8 mouse cellular contexts compared by ENCODE assay signal in genomic region chr10:108300843-108301242, GRCm38 (mm10). TPM values are rescaled to one million over a fixed set of nuclear protein-coding genes. Genes with fewer than 3 reads are reported as not detected.
DNase-seq lines count a peak whose midpoint lies in the region; ATAC-seq and TF ChIP-seq lines count a peak whose summit lies in the region.

No protein-coding gene starts in this region.

- WGBS in heart, embryonic 11.5 days (ENCODE audit: insufficient replicate concordance) = 14% methylated on average over 19 of the region's 19 CpGs
- WGBS in kidney, embryonic 15.5 days = 15% methylated on average over 19 of the region's 19 CpGs

- no peak overlapping the region for H3K4me3 ChIP-seq in C2C12 (ENCODE audit: insufficient read depth, poor library complexity, severe bottlenecking)
- H3K4me3 ChIP-seq in heart, embryonic 11.5 days (ENCODE audit: low read depth, low read length) = 0 out of 2 replicates have a peak overlapping the region, but pooled peaks have one; percentile 19
- peak overlapping the region; percentile 17; the same call in 1 of the 2 replicates for H3K4me3 ChIP-seq in kidney, embryonic 15.5 days (replicated peaks)

- no peaks in the 10 kb centered on the region for H3K36me3 ChIP-seq in C2C12 (ENCODE audit: control insufficient read depth, insufficient read depth)
- no peaks in the 10 kb centered on the region for H3K36me3 ChIP-seq in heart, embryonic 11.5 days (ENCODE audit: control insufficient read depth, insufficient read depth, low read length)
- H3K36me3 ChIP-seq in kidney, embryonic 15.5 days = no peaks in the 10 kb centered on the region

- no peak overlapping the region for H3K9ac ChIP-seq in heart, embryonic 11.5 days (ENCODE audit: low read depth, low read length)
- no peak overlapping the region for H3K9ac ChIP-seq in kidney, embryonic 15.5 days

- peak overlapping the region; percentile 50 for H3K4me2 ChIP-seq in heart, embryonic 11.5 days
- peak overlapping the region; percentile 50; the same call in 1 of the 2 replicates for H3K4me2 ChIP-seq in kidney, embryonic 15.5 days

- DNase-seq in brain, embryonic 14.5 days (ENCODE audit: low read depth) = peak; percentile 87
- DNase-seq in liver = peak; percentile 81
- peak; percentile 31 to 54 for DNase-seq in spleen, postnatal 36 days (ENCODE audit: low spot score in 2 of 2)

- no peak for TF ChIP-seq POLR2A in brain, embryonic 14.5 days (IDR thresholded peaks at IDR 0.05; ENCODE audit: borderline replicate concordance, extremely low read depth, insufficient read depth, insufficient read length, poor library complexity, severe bottlenecking)

- no peaks in the 10 kb centered on the region for H3K79me2 ChIP-seq in C2C12 (ENCODE audit: control insufficient read depth, insufficient read depth)

- no peak overlapping the region for H3ac ChIP-seq in C2C12 (ENCODE audit: control insufficient read depth, insufficient read length, low read depth)

- peak; percentile 39 for TF ChIP-seq CTCF in C2C12 (IDR thresholded peaks at IDR 0.05; ENCODE audit: control insufficient read depth, insufficient read depth, insufficient read length)
- peak; percentile 84 for TF ChIP-seq CTCF in brain, embryonic 14.5 days (IDR thresholded peaks at IDR 0.05; ENCODE audit: borderline replicate concordance, extremely low read depth, insufficient read depth, insufficient read length)

- ATAC-seq in erythroblast, adult 5-6 weeks (replicated peaks; ENCODE audit: low FRiP score, poor library complexity, severe bottlenecking) = peak; percentile 67; the same call in 1 of the 2 replicates
- ATAC-seq in heart, embryonic 11.5 days (replicated peaks; ENCODE audit: insufficient number of reproducible peaks, low FRiP score, low TSS enrichment) = no peak
- peak; percentile 64 for ATAC-seq in kidney, embryonic 15.5 days (replicated peaks; ENCODE audit: low FRiP score)
- ATAC-seq in monocyte, adult 5-6 weeks (replicated peaks; ENCODE audit: insufficient number of reproducible peaks, low FRiP score, low TSS enrichment, poor library complexity, severe bottlenecking) = 0 out of 2 replicates have a peak, but pooled peaks have one; percentile 52

- no peaks in the 10 kb centered on the region for H3K27me3 ChIP-seq in C2C12 (ENCODE audit: control insufficient read depth, insufficient read depth, insufficient read length)
- no peaks in the 10 kb centered on the region for H3K27me3 ChIP-seq in heart, embryonic 11.5 days (ENCODE audit: control insufficient read depth, insufficient read depth, low read length)
- H3K27me3 ChIP-seq in kidney, embryonic 15.5 days = no peaks in the 10 kb centered on the region

- no peaks in the 10 kb centered on the region for H3K4me1 ChIP-seq in heart, embryonic 11.5 days (ENCODE audit: control insufficient read depth, insufficient read depth, low read length)
- 0 out of 2 replicates have a peak, but pooled peaks cover 3% of the 10 kb centered on the region for H3K4me1 ChIP-seq in kidney, embryonic 15.5 days

- H3K79me3 ChIP-seq in C2C12 (ENCODE audit: low read depth) = no peaks in the 10 kb centered on the region

- no peaks in the 10 kb centered on the region for H3K9me3 ChIP-seq in heart, embryonic 11.5 days (replicated peaks; ENCODE audit: control insufficient read depth, low read length)
- H3K9me3 ChIP-seq in kidney, embryonic 15.5 days (replicated peaks) = no peaks in the 10 kb centered on the region

- no peak overlapping the region for H3K27ac ChIP-seq in heart, embryonic 11.5 days (ENCODE audit: low read depth, low read length)
- H3K27ac ChIP-seq in kidney, embryonic 15.5 days = no peak overlapping the region

TF ChIP-seq in C2C12, 6 proteins besides CTCF, POLR2A, EP300 and RAD21:
- TF ChIP-seq MAX (IDR thresholded peaks at IDR 0.05) (no peak), MYOD1 (IDR thresholded peaks at IDR 0.05; ENCODE audit: control insufficient read depth, insufficient read length, low read depth) (no peak), FOSL1 (IDR thresholded peaks at IDR 0.05; ENCODE audit: insufficient read depth, low read length, poor library complexity, severe bottlenecking) (no peak), USF1 (IDR thresholded peaks at IDR 0.05; ENCODE audit: low read depth) (no peak), MYOG (IDR thresholded peaks at IDR 0.05; ENCODE audit: control insufficient read depth, extremely low read depth, insufficient read length) (no peak), CEBPB (IDR thresholded peaks at IDR 0.05; ENCODE audit: low read depth) (no peak)

RNA-seq across cellular contexts. Expression of gene Pawr, which starts 31.1 kb away (rescaled TPM):
- polyA plus RNA-seq in C2C12 (2012; fragmentation: generic; extraction: Trizol) = 4.2 TPM
- polyA plus RNA-seq in brain, embryonic 14.5 days (2012; rRNA removed) = 3.8 and 4.7 TPM in 2 replicates
- total RNA-seq in erythroblast, adult 5-6 weeks (2015; ENCODE audit: low replicate concordance) = not detected in 2 replicates
- not detected in 2 replicates for total RNA-seq in erythroblast, adult 5-6 weeks (2017; ENCODE audit: low replicate concordance)
- 16.8 and 18.7 TPM in 2 replicates for polyA plus RNA-seq in heart, embryonic 11.5 days (2014; fragmentation: Nextera tagmentation; extraction: Ambion mirVana)
- 16.5 and 17.5 TPM in 2 replicates for polyA plus RNA-seq in kidney, embryonic 15.5 days (2015; fragmentation: Nextera tagmentation; extraction: Ambion mirVana)
- 0.21 to 0.97 TPM (median 0.29 TPM) in 3 replicates for total RNA-seq in monocyte, adult 5-6 weeks (2017)
